Mouse (Mus musculus): ENCODE measurements around the gene Baiap2l1.

Gene Baiap2l1

GRCm38 (mm10) chr5:144230216-144230615 lies 127.7 kb downstream of the Baiap2l1 start:
- in situ Hi-C loops (cut with MboI, MseI), result no loop called here

DNA sequence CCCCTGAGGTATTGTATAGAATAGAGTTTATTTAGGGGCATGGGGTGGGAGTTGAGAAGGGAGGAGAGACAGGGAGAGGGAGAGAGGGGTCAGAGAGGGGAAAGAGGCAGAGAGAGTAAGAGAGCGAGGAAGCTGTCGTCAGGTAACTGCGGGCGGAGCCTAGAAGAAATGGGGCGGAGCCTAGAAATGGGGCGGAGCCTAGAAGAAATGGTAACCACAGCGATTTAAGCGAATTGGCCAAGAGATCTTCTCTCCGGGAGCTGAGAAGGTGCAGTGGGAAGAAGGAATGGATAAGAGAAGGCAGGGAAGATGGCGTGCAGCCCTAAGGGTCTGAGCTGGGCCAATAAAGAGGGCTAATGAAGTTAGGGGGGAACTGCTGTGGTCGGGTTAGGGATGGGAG lies 131.7 kb downstream of the Baiap2l1 start:
- in situ Hi-C loops (cut with MboI, MseI), result no loop called here

- in situ Hi-C loops (cut with MboI, MseI), result no loop called here
Measured at GRCm38 (mm10) chr5:144223899-144224816, 133.8 kb downstream of the Baiap2l1 start.

- in situ Hi-C loops (cut with MboI, MseI), result no loop called here
Measured at GRCm38 (mm10) chr5:144223503-144223862, 134.4 kb downstream of the Baiap2l1 start, which contains the start of gene Tecpr1. TSS of gene Tecpr1 (minus strand) at chr5:144223615.

DNA sequence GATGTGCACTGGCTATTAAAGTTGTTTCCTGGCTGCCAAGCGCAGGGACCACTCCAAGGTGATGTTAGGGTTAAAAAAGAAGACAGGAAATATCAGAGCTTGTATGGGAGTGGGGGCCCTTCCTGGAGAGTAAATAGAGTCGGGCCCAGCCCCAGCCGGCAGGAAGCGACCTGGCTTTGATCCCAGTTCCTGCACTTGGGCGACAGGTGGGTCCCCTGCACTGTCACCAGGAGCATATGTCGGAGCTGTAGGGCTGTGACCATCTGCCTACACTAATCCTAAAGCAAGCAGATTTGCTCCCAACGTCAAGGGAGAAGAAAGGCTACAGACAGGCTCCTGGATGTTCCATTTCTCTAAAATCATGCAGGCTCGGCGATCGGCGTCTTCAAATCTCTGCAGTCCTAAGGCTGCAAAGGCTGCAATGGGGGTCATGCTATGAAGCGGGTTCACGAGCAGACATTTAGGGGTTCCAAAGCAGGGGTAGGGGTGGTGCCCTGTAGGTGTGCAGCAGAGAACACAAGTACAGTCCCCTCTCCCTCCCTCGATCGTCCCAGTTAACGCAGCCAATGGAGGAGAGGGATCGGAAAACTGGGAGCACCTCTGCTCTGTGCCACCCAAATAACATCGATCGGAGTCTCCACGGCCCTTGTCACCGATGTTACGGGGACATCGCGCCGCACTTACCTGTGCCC lies 135.0 kb downstream of the Baiap2l1 start:
- in situ Hi-C loops (cut with MboI, MseI), result no loop called here

DNA sequence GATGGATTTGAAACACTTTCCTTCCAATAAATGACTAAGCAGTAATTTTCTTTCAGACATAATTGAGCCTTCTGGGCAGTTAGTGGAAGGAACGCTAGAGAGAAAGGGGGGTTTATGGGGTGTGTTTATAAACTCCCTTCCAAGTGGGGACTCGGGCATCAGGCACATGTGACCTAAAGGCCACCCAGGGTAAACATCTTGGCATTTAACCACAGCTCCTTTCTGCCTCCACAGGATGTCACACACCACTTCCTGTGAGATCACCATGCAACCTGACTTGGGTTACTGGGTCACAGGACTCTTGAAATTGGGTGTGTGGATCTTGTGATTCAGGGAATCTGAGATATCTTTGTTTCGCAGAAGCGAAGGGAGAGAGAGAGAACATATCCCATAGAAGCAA lies 136.6 kb downstream of the Baiap2l1 start:
- in situ Hi-C loops (cut with MboI, MseI), result no loop called here

DNA sequence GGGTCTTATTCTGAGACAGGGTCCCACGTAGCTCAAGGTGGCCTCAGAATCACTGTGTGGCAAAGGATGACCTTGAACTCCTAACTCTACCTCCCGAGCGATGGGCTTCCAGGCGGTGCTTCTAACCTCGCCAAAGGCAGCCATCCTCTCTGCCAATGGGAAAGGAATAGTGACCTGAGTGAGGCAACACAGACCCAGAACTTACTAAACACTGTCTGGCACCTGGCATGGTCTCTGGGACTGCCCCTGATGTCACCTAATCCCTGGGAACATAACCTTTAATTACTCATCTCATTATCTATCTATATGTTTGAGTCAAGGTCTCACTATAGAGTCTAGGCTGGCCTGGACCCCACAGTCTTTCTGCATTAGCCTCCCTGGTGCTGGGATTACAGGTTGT lies 138.0 kb downstream of the Baiap2l1 start:
- in situ Hi-C loops (cut with MboI, MseI), result no loop called here

GRCm38 (mm10) chr5:144219306-144219705 lies 138.6 kb downstream of the Baiap2l1 start:
- in situ Hi-C loops (cut with MboI, MseI), result no loop called here

DNA sequence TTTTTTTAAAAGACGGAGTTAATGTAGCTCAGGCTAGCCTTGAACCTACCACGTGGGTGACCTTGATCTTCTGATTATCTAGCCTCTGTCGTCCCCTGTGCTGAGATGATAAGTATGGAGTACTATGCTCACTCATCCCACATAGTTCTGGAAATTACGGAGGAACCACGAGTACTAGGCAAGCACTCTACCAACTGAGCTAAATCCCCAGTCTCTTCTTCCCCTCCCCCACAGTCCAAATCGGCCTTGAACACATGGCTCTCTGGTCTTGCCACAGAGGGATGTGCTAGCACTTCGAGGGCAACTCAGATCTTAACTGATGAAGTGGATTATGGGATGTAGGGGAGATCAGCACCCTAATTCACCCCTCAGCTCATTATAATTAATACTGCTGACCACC lies 139.9 kb downstream of the Baiap2l1 start:
- in situ Hi-C loops (cut with MboI, MseI), result no loop called here

GRCm38 (mm10) chr5:144215992-144216391 lies 141.9 kb downstream of the Baiap2l1 start:
- in situ Hi-C loops (cut with MboI, MseI), result no loop called here

All from T-helper 1 cell (primary cell).